Comparison of ENCODE assay signal across 17 mouse cellular contexts in genomic region chr3:62349218-62349897, GRCm38 (mm10). TPM values are rescaled to one million over a fixed set of nuclear protein-coding genes. Genes with fewer than 3 reads are reported as not detected.
A peak's percentile ranks its signal among the peaks of the same experiment; 100 is the strongest.
DNase-seq lines count a peak whose midpoint lies in the region; ATAC-seq and TF ChIP-seq lines count a peak whose summit lies in the region.
"Had no signal": no experiment of that assay in that cellular context is flagged by ENCODE, and none has a peak within 500 bp of the region (broad histone marks: within the 10 kb centered on the region; RNA-seq: fewer than 3 reads in every experiment).

No protein-coding gene starts in this region.

- no peak overlapping the region for H3K9ac ChIP-seq in forebrain, embryonic 15.5 days (replicated peaks)
- no peak overlapping the region for H3K9ac ChIP-seq in lung, embryonic 16.5 days (ENCODE audit: low read length)
- no peak overlapping the region for H3K9ac ChIP-seq in stomach, postnatal 0 days (ENCODE audit: low read length)
- H3K9ac ChIP-seq: hindbrain, embryonic 12.5 days; liver, embryonic 13.5 days had no signal

- no peak overlapping the region for H3K4me2 ChIP-seq in forebrain, embryonic 15.5 days (replicated peaks)
- H3K4me2 ChIP-seq in lung, embryonic 16.5 days (ENCODE audit: low read depth, low read length), result no peak overlapping the region
- H3K4me2 ChIP-seq in stomach, postnatal 0 days (replicated peaks; ENCODE audit: low read depth), result 0 out of 2 replicates have a peak overlapping the region, but pooled peaks have one; percentile 23
- H3K4me2 ChIP-seq: hindbrain, embryonic 12.5 days; liver, embryonic 13.5 days had no signal

- H3K27me3 ChIP-seq in forebrain, embryonic 15.5 days, result no peaks in the 10 kb centered on the region
- H3K27me3 ChIP-seq in forebrain, embryonic 10.5 days (ENCODE audit: poor library complexity, severe bottlenecking), result no peaks in the 10 kb centered on the region
- H3K27me3 ChIP-seq in lung, embryonic 16.5 days (ENCODE audit: control insufficient read depth, insufficient read depth, low read depth, low read length), result no peaks in the 10 kb centered on the region
- no peaks in the 10 kb centered on the region for H3K27me3 ChIP-seq in stomach, postnatal 0 days (ENCODE audit: control insufficient read depth, insufficient read depth, low read length)
- H3K27me3 ChIP-seq in limb, embryonic 10.5 days (ENCODE audit: low read depth, poor library complexity, severe bottlenecking), result no peaks in the 10 kb centered on the region
- H3K27me3 ChIP-seq: hindbrain, embryonic 12.5 days; liver, embryonic 13.5 days had no signal

- H3K9me3 ChIP-seq in forebrain, embryonic 15.5 days, result no peaks in the 10 kb centered on the region
- H3K9me3 ChIP-seq in forebrain, embryonic 10.5 days, result no peaks in the 10 kb centered on the region
- H3K9me3 ChIP-seq in lung, embryonic 16.5 days (ENCODE audit: control insufficient read depth, low read length), result no peaks in the 10 kb centered on the region
- H3K9me3 ChIP-seq in stomach, postnatal 0 days (ENCODE audit: control insufficient read depth, low read length), result no peaks in the 10 kb centered on the region
- H3K9me3 ChIP-seq in limb, embryonic 10.5 days (replicated peaks), result no peaks in the 10 kb centered on the region
- H3K9me3 ChIP-seq: hindbrain, embryonic 12.5 days; liver, embryonic 13.5 days; midbrain, embryonic 10.5 days had no signal

- no peak for TF ChIP-seq EP300 in stomach, postnatal 0 days (optimal IDR thresholded peaks at IDR 0.05)

- H3K4me3 ChIP-seq in forebrain, embryonic 15.5 days, result no peak overlapping the region
- H3K4me3 ChIP-seq in forebrain, embryonic 10.5 days, result no peak overlapping the region
- no peak overlapping the region for H3K4me3 ChIP-seq in lung, embryonic 16.5 days (ENCODE audit: low read length)
- no peak overlapping the region for H3K4me3 ChIP-seq in stomach, postnatal 0 days (ENCODE audit: low read depth, low read length)
- H3K4me3 ChIP-seq in limb, embryonic 10.5 days, result no peak overlapping the region
- H3K4me3 ChIP-seq: hindbrain, embryonic 12.5 days; liver, embryonic 13.5 days; midbrain, embryonic 10.5 days; myocyte had no signal

- no peak for TF ChIP-seq CTCF in stomach, postnatal 0 days (IDR thresholded peaks at IDR 0.05; ENCODE audit: low read depth)

- H3K4me1 ChIP-seq in forebrain, embryonic 15.5 days, result no peaks in the 10 kb centered on the region
- H3K4me1 ChIP-seq in forebrain, embryonic 10.5 days, result no peaks in the 10 kb centered on the region
- peaks cover 4% of the 10 kb centered on the region; the same call in 1 of the 2 replicates for H3K4me1 ChIP-seq in lung, embryonic 16.5 days (replicated peaks; ENCODE audit: control insufficient read depth, insufficient read depth, low read length)
- no peaks in the 10 kb centered on the region for H3K4me1 ChIP-seq in stomach, postnatal 0 days (replicated peaks; ENCODE audit: control insufficient read depth, insufficient read depth)
- no peaks in the 10 kb centered on the region for H3K4me1 ChIP-seq in limb, embryonic 10.5 days
- H3K4me1 ChIP-seq: hindbrain, embryonic 12.5 days; liver, embryonic 13.5 days; midbrain, embryonic 10.5 days had no signal

- 0 out of 2 replicates have a peak, but pooled peaks have one; percentile 16 for ATAC-seq in forebrain, embryonic 15.5 days (replicated peaks)
- peak; percentile 56 for ATAC-seq in lung, embryonic 16.5 days (ENCODE audit: low read depth)
- ATAC-seq in stomach, postnatal 0 days (ENCODE audit: low FRiP score, low TSS enrichment), result peak; percentile 87
- ATAC-seq: Patski had no signal

- WGBS in forebrain, embryonic 15.5 days, result 75% methylated on average over 11 of the region's 11 CpGs
- WGBS in forebrain, embryonic 10.5 days, result 90% methylated on average over 11 of the region's 11 CpGs
- WGBS in lung, embryonic 16.5 days, result 60% methylated on average over 11 of the region's 11 CpGs
- WGBS in stomach, postnatal 0 days, result 42% methylated on average over 11 of the region's 11 CpGs
- WGBS in limb, embryonic 10.5 days, result 89% methylated on average over 11 of the region's 11 CpGs

- no peak overlapping the region for H3K27ac ChIP-seq in forebrain, embryonic 15.5 days (replicated peaks)
- H3K27ac ChIP-seq in forebrain, embryonic 10.5 days, result no peak overlapping the region
- 0 out of 2 replicates have a peak overlapping the region, but pooled peaks have one; percentile 16 for H3K27ac ChIP-seq in lung, embryonic 16.5 days (ENCODE audit: low read length)
- H3K27ac ChIP-seq in stomach, postnatal 0 days (replicated peaks), result peak overlapping the region; percentile 53
- H3K27ac ChIP-seq in limb, embryonic 10.5 days, result no peak overlapping the region
- H3K27ac ChIP-seq: hindbrain, embryonic 12.5 days; liver, embryonic 13.5 days; midbrain, embryonic 10.5 days had no signal

- H3K36me3 ChIP-seq in forebrain, embryonic 15.5 days, result no peaks in the 10 kb centered on the region; the same call in 1 of the 2 replicates
- H3K36me3 ChIP-seq in forebrain, embryonic 10.5 days (replicated peaks), result peaks cover 11% of the 10 kb centered on the region; the same call in 1 of the 2 replicates
- peaks cover 3% of the 10 kb centered on the region; the same call in 1 of the 2 replicates for H3K36me3 ChIP-seq in lung, embryonic 16.5 days (ENCODE audit: control insufficient read depth, insufficient read depth, low read length)
- no peaks in the 10 kb centered on the region for H3K36me3 ChIP-seq in stomach, postnatal 0 days (ENCODE audit: control insufficient read depth, insufficient read depth, low read length)
- no peaks in the 10 kb centered on the region for H3K36me3 ChIP-seq in limb, embryonic 10.5 days
- H3K36me3 ChIP-seq: hindbrain, embryonic 12.5 days; liver, embryonic 13.5 days had no signal

- no peak for DNase-seq in forebrain, embryonic 10.5 days (ENCODE audit: extremely low spot score, low spot score)
- DNase-seq in testis, postnatal 14 days (ENCODE audit: low spot score), result peak; percentile 4
- no peak for DNase-seq in testis, postnatal 10 days (ENCODE audit: low spot score)
- peak; percentile 72 for DNase-seq in stomach, postnatal 0 days (ENCODE audit: low spot score)
- no peak for DNase-seq in limb, embryonic 10.5 days (ENCODE audit: low spot score)
- no peak for DNase-seq in left cerebral cortex, adult 11 months (ENCODE audit: low spot score)
- DNase-seq: cerebellum, adult 2 months; embryo, embryonic 11 days; kidney, adult 9 months; liver, embryonic 13.5 days; right cerebral cortex, postnatal 4 days had no signal

RNA-seq across cellular contexts. Expression of gene Arhgef26, which starts 11.2 kb away (rescaled TPM):
- 14.8 and 17.8 TPM in 2 replicates for polyA plus RNA-seq in forebrain, embryonic 15.5 days (2015; fragmentation: Nextera tagmentation; extraction: Ambion mirVana)
- polyA plus RNA-seq in forebrain, embryonic 10.5 days (2016; fragmentation: Nextera tagmentation; extraction: Ambion mirVana), result 6.9 and 7.5 TPM in 2 replicates
- 19.6 and 20.9 TPM in 2 replicates for polyA plus RNA-seq in lung, embryonic 16.5 days (2015; fragmentation: Nextera tagmentation; extraction: Ambion mirVana)
- polyA plus RNA-seq in stomach, postnatal 0 days (2015; fragmentation: Nextera tagmentation; extraction: Ambion mirVana), result 5.2 and 5.9 TPM in 2 replicates
- polyA plus RNA-seq in limb, embryonic 10.5 days (2016; fragmentation: Nextera tagmentation; extraction: Ambion mirVana), result 3.1 and 4.9 TPM in 2 replicates

Comparison
In these comparisons a context has a peak if more than half of its experiments do, and no peak if none do; other contexts are left out.
1. DNase-seq: peak in testis, postnatal 14 days (single experiment) and stomach, postnatal 0 days (single experiment); none in forebrain, embryonic 10.5 days (single experiment), testis, postnatal 10 days (single experiment), limb, embryonic 10.5 days (single experiment) and left cerebral cortex, adult 11 months (single experiment).
2. ATAC-seq: peak in every context shown above with its lines; median percentile 87 in stomach, postnatal 0 days; 56 in lung, embryonic 16.5 days; 16 in forebrain, embryonic 15.5 days.
3. H3K27ac ChIP-seq: peak in lung, embryonic 16.5 days (single experiment) and stomach, postnatal 0 days (single experiment); none in forebrain, embryonic 15.5 days (single experiment), forebrain, embryonic 10.5 days (single experiment) and limb, embryonic 10.5 days (single experiment).